Mouse (Mus musculus) erythroblast, embryonic 14.5 days (primary cell): ENCODE measurements around the gene Usp36. TPM values are rescaled to one million over a fixed set of nuclear protein-coding genes. Genes with fewer than 3 reads are reported as not detected.
"Not testable (repeated sequence)": the region's sequence is repeated elsewhere in the genome, so short reads cannot be mapped to it uniquely, and the experiment has no call there.

Experiments used
- H3K27me3 ChIP-seq: 2 replicates; pipeline ENCODE4 v1.6.1; 2012; ENCODE audit warnings: inconsistent platforms; ENCODE audit not compliant: control insufficient read depth
- H3K36me3 ChIP-seq: 2 replicates; pipeline ENCODE4 v1.6.1; 2012; ENCODE audit warnings: mild to moderate bottlenecking, inconsistent platforms; ENCODE audit not compliant: control insufficient read depth
- H3K4me1 ChIP-seq: 2 replicates; pipeline ENCODE4 v1.6.1; 2012; ENCODE audit warnings: inconsistent platforms; ENCODE audit not compliant: control insufficient read depth
- H3K4me3 ChIP-seq: replicated peaks from 2 replicates; pipeline ENCODE3; 2012; ENCODE audit warnings: moderate library complexity, mild to moderate bottlenecking, inconsistent platforms
- H3K9me3 ChIP-seq: 2 replicates; pipeline ENCODE4 v1.6.1; 2012; ENCODE audit warnings: low read length, inconsistent platforms, mixed read lengths; ENCODE audit not compliant: control insufficient read depth
- GATA1 ChIP-seq: IDR thresholded peaks from 2 replicates; pipeline ENCODE4 v1.6.1; 2012; ENCODE audit warnings: low read length, inconsistent platforms, mixed read lengths
- TAL1 ChIP-seq: IDR thresholded peaks from 3 replicates; pipeline ENCODE4 v1.6.1; 2012; ENCODE audit warnings: low read length, inconsistent platforms, mixed read lengths
- polyA plus RNA-seq: library from polyadenylated mRNA; stranded (reverse); fragments of >175 nt; gene quantifications from 2 replicates; pipeline ENCODE4 v1.2.3, GENCODE M21; 2012

The Usp36 gene
- polyA plus RNA-seq, 1 experiment, result 0.37 TPM

DNA sequence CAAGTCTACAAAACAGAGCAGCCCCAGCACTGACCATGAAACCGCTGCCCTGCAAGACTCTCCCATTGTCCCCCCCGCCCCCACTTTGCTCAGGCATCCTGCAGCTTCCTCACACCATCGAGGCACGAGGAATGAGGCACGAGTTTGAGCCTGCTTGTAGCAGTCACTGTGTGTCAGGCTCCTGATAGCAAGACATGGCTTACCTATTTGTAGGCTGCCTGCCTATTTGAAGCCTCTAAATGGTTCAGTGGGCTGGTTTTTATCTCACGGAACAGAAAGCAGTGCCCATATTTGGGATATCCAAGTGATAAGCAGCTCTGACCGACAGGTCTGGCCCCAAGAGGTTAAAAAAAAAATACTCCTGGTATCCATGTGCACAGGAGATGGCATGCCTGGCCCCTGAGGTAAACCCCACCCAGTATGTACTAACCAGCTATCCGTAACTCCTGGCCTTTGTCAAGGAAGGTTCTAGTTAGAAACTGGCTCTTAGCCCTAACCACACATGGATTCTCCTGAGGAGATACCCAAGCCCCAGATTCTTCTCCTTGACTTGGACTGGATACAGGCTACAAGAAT lies 26.3 kb upstream of the Usp36 start:
- peaks cover 14% of the 10 kb centered on the region for H3K4me1 ChIP-seq
- TF ChIP-seq TAL1 (no peak), GATA1 (no peak)
- H3K36me3 ChIP-seq, result no peaks in the 10 kb centered on the region
- H3K9me3 ChIP-seq, result no peaks in the 10 kb centered on the region
- H3K4me3 ChIP-seq, result no peak overlapping the region
- H3K27me3 ChIP-seq, result no peaks in the 10 kb centered on the region

DNA sequence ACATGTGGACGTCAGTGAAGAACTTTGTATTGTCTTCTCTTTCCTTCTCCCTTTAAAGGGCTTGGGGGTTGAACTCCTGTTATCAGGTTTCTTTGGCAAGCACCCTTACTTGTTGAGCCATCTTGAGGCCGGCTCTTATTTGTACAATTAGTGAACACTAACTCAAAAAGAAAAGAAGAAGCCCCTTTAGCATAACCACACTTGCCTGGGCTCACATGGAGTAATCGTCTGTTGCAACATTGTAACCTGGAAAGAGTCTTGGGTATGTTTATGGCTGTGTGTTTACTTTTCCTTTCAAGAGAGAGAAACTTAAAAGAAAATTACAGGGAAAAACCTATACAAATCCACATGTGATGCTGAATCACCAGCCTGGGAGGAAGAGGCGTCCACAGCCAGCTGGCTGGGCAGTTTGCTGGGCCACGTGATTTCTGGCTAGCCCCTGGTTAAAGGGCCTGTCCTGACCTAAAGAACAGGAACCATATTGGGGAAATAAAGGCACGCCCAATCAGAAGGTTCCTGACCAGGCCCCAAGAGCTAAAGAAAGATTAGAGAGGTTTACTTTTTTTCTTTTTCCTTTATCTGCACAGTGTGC lies 22.2 kb upstream of the Usp36 start:
- Histone ChIP-seq H3K9me3 (peaks cover 4% of the 10 kb centered on the region; the same call in 1 of the 2 replicates), H3K4me3 (no peak overlapping the region), H3K36me3 (no peaks in the 10 kb centered on the region), H3K4me1 (peaks cover 14% of the 10 kb centered on the region), H3K27me3 (no peaks in the 10 kb centered on the region)
- TF ChIP-seq TAL1 (no peak), GATA1 (no peak)

DNA sequence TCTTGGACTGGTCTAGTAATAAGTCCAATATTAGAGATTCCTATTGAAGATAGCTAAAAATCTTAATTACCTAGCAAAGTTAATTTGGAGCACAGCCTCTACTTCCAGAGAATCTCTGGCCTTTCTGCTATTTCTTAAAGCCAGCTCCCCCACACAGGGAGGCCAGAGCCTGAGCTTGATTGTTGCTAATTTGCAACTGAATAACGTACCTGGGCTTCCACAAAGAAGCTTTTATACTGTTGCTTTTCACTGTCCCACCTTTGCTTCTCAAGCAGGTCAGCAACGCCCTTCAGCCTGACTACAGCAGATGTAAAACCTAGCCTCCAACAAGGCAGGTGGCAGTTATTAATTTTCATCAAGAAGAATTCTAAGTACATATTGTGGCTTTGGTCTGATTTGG lies 17.9 kb upstream of the Usp36 start:
- not testable (repeated sequence) for H3K36me3 ChIP-seq, H3K4me3 ChIP-seq, H3K4me1 ChIP-seq, H3K27me3 ChIP-seq, H3K9me3 ChIP-seq

DNA sequence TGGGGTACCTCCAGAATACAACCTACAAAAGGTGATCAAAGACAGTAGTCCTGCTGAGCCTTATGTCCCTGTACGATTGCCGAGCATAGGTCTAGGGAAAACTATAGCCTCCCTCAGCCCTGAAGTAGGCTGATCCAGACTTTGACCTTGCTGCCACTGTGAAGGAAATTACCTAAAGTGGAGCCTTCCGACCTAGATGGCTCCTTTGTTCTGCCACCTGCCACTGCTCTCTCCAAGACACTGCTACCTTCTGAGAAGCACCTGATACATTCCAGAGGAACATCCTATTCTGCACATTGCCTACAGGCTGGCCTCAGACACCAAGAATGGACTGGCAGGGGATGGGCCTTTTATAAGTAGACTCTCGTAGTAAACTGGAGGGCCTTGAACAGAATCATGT lies 13.9 kb upstream of the Usp36 start:
- H3K9me3 ChIP-seq, H3K27me3 ChIP-seq, H3K4me3 ChIP-seq, H3K4me1 ChIP-seq, H3K36me3 ChIP-seq: not testable (repeated sequence)

DNA sequence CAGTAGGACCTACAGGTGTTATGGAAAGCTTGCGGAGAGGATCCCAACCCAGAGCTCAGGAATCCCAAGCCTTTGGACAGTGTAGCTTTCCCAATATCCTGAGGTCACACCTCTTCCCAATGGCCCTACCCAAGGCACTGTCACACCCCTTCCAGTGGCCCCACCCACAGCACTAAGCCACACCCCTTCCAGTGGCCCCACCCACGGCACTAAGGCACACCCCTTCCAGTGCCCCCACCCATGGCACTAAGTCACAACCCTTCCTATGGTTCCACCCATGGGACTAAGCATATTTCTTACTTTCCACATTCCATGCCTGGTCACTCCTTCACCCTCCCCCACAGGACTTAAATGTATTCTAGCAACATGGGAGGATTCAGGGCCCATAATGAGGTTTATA lies 8.8 kb upstream of the Usp36 start:
- Histone ChIP-seq H3K9me3 (no peaks in the 10 kb centered on the region; the same call in 1 of the 2 replicates), H3K4me3 (no peak overlapping the region), H3K27me3 (peaks cover 9% of the 10 kb centered on the region), H3K36me3 (no peaks in the 10 kb centered on the region), H3K4me1 (peaks cover 5% of the 10 kb centered on the region)
- TF ChIP-seq GATA1 (no peak), TAL1 (no peak)

DNA sequence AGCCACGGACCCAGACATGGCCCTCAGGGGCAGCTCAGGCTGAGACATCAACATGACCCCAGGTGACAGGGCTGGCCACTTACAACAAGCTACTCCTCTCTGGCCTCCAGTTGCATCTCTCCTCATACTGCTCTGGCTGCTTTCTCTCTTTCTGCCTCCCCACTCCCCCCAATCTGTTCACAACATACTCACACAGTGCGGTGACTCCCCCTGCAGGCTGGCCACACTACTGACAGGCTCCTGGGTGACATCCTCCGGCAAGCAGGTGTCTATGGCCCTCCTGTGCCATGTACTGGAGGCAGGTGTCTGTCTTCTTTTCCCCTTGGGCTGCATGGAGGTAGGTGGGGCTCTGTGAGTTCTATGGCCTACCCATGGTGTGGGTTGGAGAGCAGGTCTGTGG lies 7.9 kb upstream of the Usp36 start:
- peaks cover 14% of the 10 kb centered on the region for H3K27me3 ChIP-seq
- no peak for TF ChIP-seq TAL1
- TF ChIP-seq GATA1, result no peak

DNA sequence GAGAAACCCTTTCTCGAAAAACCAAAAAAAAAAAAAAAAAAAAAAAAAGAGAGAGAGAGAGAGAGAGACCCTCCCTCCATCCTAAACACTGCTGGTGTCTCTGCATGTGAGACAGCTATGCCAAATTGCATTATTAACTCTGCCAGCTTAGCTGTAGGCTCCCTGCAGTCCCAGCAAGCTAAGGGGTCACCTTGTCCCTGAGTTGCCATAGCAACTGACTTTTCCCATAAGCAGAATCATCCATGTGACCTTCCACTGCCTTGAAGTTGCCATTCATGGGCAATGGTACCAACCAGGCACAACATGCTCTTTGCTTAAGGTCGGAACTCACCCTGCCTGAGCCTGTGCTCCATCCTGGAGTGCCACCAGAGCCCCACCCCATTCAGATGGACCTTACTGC lies 5.0 kb upstream of the Usp36 start:
- Histone ChIP-seq H3K9me3 (no peaks in the 10 kb centered on the region; the same call in 1 of the 2 replicates), H3K27me3 (peaks cover 23% of the 10 kb centered on the region), H3K36me3 (no peaks in the 10 kb centered on the region), H3K4me1 (peaks cover 14% of the 10 kb centered on the region), H3K4me3 (no peak overlapping the region)
- TF ChIP-seq TAL1 (no peak), GATA1 (no peak)

More for the DNA sequence above, 7.9 kb upstream of the Usp36 start:
- Histone ChIP-seq H3K4me3 (no peak overlapping the region), H3K9me3 (no peaks in the 10 kb centered on the region; the same call in 1 of the 2 replicates), H3K36me3 (no peaks in the 10 kb centered on the region), H3K4me1 (peaks cover 5% of the 10 kb centered on the region)

DNA sequence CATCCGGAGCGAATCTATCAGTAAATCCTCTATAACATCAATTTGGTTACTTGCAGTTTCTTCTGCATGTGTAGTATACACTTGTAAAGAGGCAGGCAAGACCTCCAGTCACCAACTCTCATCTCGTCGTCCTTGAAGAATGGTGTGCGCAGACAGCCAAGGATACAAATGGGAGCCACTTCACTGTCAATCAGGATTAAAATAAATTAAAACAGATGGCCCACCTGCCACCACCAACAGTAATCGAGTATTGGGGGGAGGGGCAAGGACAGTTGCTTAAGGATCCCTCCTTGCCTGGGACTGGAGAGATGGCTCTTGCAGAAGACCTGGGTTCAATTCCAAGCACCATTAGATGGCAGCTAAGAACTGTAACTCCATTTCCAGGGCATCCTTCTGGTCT lies 2.6 kb upstream of the Usp36 start:
- Histone ChIP-seq H3K4me3 (no peak overlapping the region), H3K27me3 (peaks cover 23% of the 10 kb centered on the region), H3K9me3 (no peaks in the 10 kb centered on the region; the same call in 1 of the 2 replicates), H3K36me3 (peaks cover under 1% of the 10 kb centered on the region), H3K4me1 (peaks cover 25% of the 10 kb centered on the region)
- TF ChIP-seq TAL1, result no peak
- no peak for TF ChIP-seq GATA1

DNA sequence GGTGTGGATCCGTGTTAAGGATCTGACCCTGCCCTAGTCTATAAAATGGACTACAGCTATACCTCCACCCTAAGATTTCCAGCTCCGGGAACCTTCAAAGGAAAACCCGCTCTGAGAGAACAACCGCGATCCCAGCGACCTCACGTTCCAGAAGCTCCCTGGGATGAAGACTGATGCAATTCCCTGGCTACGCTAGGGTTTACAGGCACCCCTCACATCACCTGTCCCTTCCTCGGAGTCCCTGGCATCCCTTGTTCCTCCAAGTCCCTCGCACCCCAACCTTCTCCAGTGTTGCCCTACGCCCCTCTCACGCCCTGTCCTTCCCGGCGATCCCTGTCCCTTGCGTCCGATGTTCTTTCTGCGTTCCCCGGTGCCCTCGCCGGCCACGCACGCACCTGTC lies 482 bp downstream of the Usp36 start:
- peak overlapping the region; percentile 84 for H3K4me3 ChIP-seq
- no peaks in the 10 kb centered on the region for H3K9me3 ChIP-seq
- H3K36me3 ChIP-seq, result peaks cover 32% of the 10 kb centered on the region
- no peak for TF ChIP-seq TAL1
- no peak for TF ChIP-seq GATA1
- peaks cover 27% of the 10 kb centered on the region for H3K4me1 ChIP-seq
- peaks cover 19% of the 10 kb centered on the region for H3K27me3 ChIP-seq

DNA sequence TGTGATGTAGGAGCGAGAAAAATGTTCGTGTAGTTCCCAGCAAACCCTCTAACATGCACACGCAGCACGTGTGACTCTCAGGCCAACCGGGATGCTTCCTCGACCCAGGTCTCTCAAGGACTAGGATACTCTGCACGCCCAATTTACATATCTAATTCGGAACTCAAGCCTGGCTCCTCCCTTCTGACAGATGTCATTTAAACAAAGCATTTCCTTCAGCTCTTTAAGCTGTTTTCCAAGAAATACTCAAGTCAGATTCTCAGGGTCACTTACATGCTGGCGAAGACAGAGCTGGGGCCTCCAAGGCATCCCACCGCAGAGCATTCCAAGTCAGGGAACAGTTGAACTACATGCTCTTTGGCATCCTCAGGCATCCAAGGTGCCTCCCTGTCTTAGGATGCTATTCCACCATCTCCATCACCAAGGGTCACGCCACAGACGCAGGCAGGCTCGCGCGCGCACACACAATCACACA lies 970 bp downstream of the Usp36 start:
- peak overlapping the region; percentile 84 for H3K4me3 ChIP-seq
- H3K27me3 ChIP-seq, result peaks cover 15% of the 10 kb centered on the region
- H3K9me3 ChIP-seq, result no peaks in the 10 kb centered on the region
- H3K36me3 ChIP-seq, result peaks cover 35% of the 10 kb centered on the region
- TF ChIP-seq TAL1 (no peak), GATA1 (no peak)
- H3K4me1 ChIP-seq, result peaks cover 27% of the 10 kb centered on the region
